Mouse (Mus musculus) CH12.LX (cell line): ENCODE measurements at regions not wholly inside any gene's neighbourhood (a gene's known extent, or its start where the extent isn't known, plus 50 kb on each side); places are given as distances from the start of the nearest gene placed in this dataset.

Experiments used
- DNase-seq: peaks from one replicate; pipeline ENCODE4 v3.0.0-alpha.2; 2013; ENCODE audit errors: extremely low read depth
- H3K27ac ChIP-seq: 2 replicates; pipeline ENCODE4 v1.5.1; 2012; ENCODE audit warnings: low read depth, mild to moderate bottlenecking, control low read depth, moderate library complexity; ENCODE audit not compliant: insufficient read depth
- H3K27me3 ChIP-seq: replicated peaks from 2 replicates; pipeline ENCODE3; 2012; ENCODE audit warnings: inconsistent platforms
- H3K36me3 ChIP-seq, 2 experiments: replicated peaks in 1 of 2; 2 replicates each; pipeline versions ENCODE3 to v1.6.1; 2012; ENCODE audit warnings: inconsistent platforms in 1 of 2, low read length in 1 of 2, mild to moderate bottlenecking in 1 of 2, mixed read lengths in 1 of 2, moderate library complexity in 1 of 2; ENCODE audit not compliant: control insufficient read depth in 1 of 2, insufficient read depth in 1 of 2
- H3K4me1 ChIP-seq, 2 experiments: 2 replicates each; pipeline ENCODE4 v1.6.1; 2012; ENCODE audit warnings: inconsistent platforms in 1 of 2, moderate library complexity in 1 of 2; ENCODE audit not compliant: insufficient read depth in 2 of 2, control insufficient read depth in 1 of 2
- H3K4me2 ChIP-seq: 2 replicates; pipeline ENCODE4 v1.6.1; 2012; ENCODE audit warnings: low read depth, mild to moderate bottlenecking, control low read depth; ENCODE audit not compliant: poor library complexity, insufficient read depth, severe bottlenecking
- H3K4me3 ChIP-seq, 3 experiments: fragments of 150-350 bp in 1 of 3; sonication (generic) in 1 of 3; replicated peaks in 1 of 3; 2 replicates each; pipeline versions ENCODE3 to v1.5.1; 2011 to 2012; ENCODE audit warnings: low read depth in 2 of 3, low read length in 2 of 3, mild to moderate bottlenecking in 2 of 3, moderate library complexity in 2 of 3, control low read depth in 1 of 3, improper control_type of control experiment in 1 of 3, inconsistent platforms in 1 of 3, mixed read lengths in 1 of 3; ENCODE audit not compliant: poor library complexity in 1 of 3
- H3K79me2 ChIP-seq: replicated peaks from 2 replicates; pipeline ENCODE4 v1.6.1; 2012; ENCODE audit warnings: mild to moderate bottlenecking, moderate library complexity; ENCODE audit not compliant: control insufficient read depth, poor library complexity, insufficient read depth, severe bottlenecking; ENCODE audit errors: extremely low read depth
- H3K9ac ChIP-seq: 2 replicates; pipeline ENCODE4 v1.6.1; 2012; ENCODE audit warnings: low read depth, mild to moderate bottlenecking, control low read depth, moderate library complexity; ENCODE audit not compliant: insufficient read depth
- H3K9me3 ChIP-seq: replicated peaks from 2 replicates; pipeline ENCODE3; 2012; ENCODE audit warnings: low read length, inconsistent platforms, mixed read lengths
- BHLHE40 ChIP-seq: IDR thresholded peaks from 2 replicates; pipeline ENCODE4 v1.6.1; 2011; ENCODE audit warnings: mild to moderate bottlenecking, low read depth, low read length, improper control_type of control experiment
- CHD1 ChIP-seq: IDR thresholded peaks from 2 replicates; pipeline ENCODE4 v1.6.1; 2012; ENCODE audit warnings: low read depth, low read length, improper control_type of control experiment, inconsistent platforms
- HCFC1 ChIP-seq: IDR thresholded peaks from 2 replicates; pipeline ENCODE4 v1.6.1; 2012; ENCODE audit warnings: low read depth, mild to moderate bottlenecking, inconsistent platforms, low read length, improper control_type of control experiment
- MAFK ChIP-seq: IDR thresholded peaks from 2 replicates; pipeline ENCODE4 v1.6.1; 2011; ENCODE audit warnings: low read length, improper control_type of control experiment; ENCODE audit not compliant: insufficient replicate concordance
- MAZ ChIP-seq: IDR thresholded peaks from 2 replicates; pipeline ENCODE4 v1.6.1; 2012; ENCODE audit warnings: low read depth, mild to moderate bottlenecking, inconsistent platforms, low read length, improper control_type of control experiment, moderate library complexity
- MXI1 ChIP-seq: IDR thresholded peaks from 2 replicates; pipeline ENCODE4 v1.6.1; 2011; ENCODE audit warnings: mild to moderate bottlenecking, low read depth, low read length, improper control_type of control experiment
- NRF1 ChIP-seq: IDR thresholded peaks from 2 replicates; pipeline ENCODE4 v1.6.1; 2014; ENCODE audit warnings: low read depth, mild to moderate bottlenecking, inconsistent platforms, low read length, improper control_type of control experiment, moderate library complexity
- POLR2A ChIP-seq: IDR thresholded peaks from 2 replicates; pipeline ENCODE4 v1.6.1; 2011; ENCODE audit warnings: low read depth, mild to moderate bottlenecking, improper control_type of control experiment, low read length
- POLR2AphosphoS2 ChIP-seq: IDR thresholded peaks from 2 replicates; pipeline ENCODE4 v1.6.1; 2011; ENCODE audit warnings: low read depth, low read length, improper control_type of control experiment
- RCOR1 ChIP-seq: conservative IDR thresholded peaks from 2 replicates; pipeline ENCODE4 v1.6.1; 2012; ENCODE audit warnings: low read depth, mild to moderate bottlenecking, inconsistent platforms, low read length, improper control_type of control experiment
- SMC3 ChIP-seq: IDR thresholded peaks from 2 replicates; pipeline ENCODE4 v1.6.1; 2011; ENCODE audit warnings: low read depth, low read length, improper control_type of control experiment
- TBP ChIP-seq: conservative IDR thresholded peaks from 2 replicates; pipeline ENCODE4 v1.6.1; 2011; ENCODE audit warnings: low read depth, low read length, improper control_type of control experiment
- ZC3H11A ChIP-seq: IDR thresholded peaks from 2 replicates; pipeline ENCODE4 v1.6.1; 2012; ENCODE audit warnings: low read depth, mild to moderate bottlenecking, inconsistent platforms, low read length, improper control_type of control experiment
- ZMIZ1 ChIP-seq: IDR thresholded peaks from 2 replicates; pipeline ENCODE4 v1.6.1; 2012; ENCODE audit warnings: low read depth, mild to moderate bottlenecking, inconsistent platforms, low read length, improper control_type of control experiment
- dilution Hi-C: fragments of 300-500 bp; cut with MboI; formaldehyde crosslinking; loops from 2 replicates; pipeline ENCODE4 v1.14.3; 2020; ENCODE audit warnings: low sequenced_read_pairs; ENCODE audit not compliant: extremely low pct_unique_long_range_greater_than_20kb, extremely low pct_ligation_motif_present
- in situ Hi-C: fragments of 300-500 bp; cut with MboI; formaldehyde crosslinking; loops from 3 replicates; pipeline ENCODE4 v1.14.3; 2019; ENCODE audit warnings: low sequenced_read_pairs, low pct_ligation_motif_present, low pct_unique_long_range_greater_than_20kb, mixed read lengths

- H3K9me3 ChIP-seq: no peaks in the 10 kb centered on the region
- no peak overlapping the region for H3K4me2 ChIP-seq
- H3K36me3 ChIP-seq: no peaks in the 10 kb centered on the region
- in situ Hi-C loops (no loop called here), dilution Hi-C loops (no loop called here)
- H3K79me2 ChIP-seq: no peaks in the 10 kb centered on the region
- no peak for TF ChIP-seq POLR2A
- H3K27ac ChIP-seq: no peak overlapping the region
- DNase-seq: no peak
- no peaks in the 10 kb centered on the region for H3K4me1 ChIP-seq
- peaks cover 67% of the 10 kb centered on the region for H3K27me3 ChIP-seq
- no peak overlapping the region for H3K9ac ChIP-seq
- H3K4me3 ChIP-seq: no peak overlapping the region
Observed at GRCm38 (mm10) chr2:180396664-180397377, 59.2 kb upstream of the Slco4a1 start.

- dilution Hi-C loops: no loop called here
- Histone ChIP-seq H3K4me3 (no peak overlapping the region), H3K27me3 (peaks cover 67% of the 10 kb centered on the region), H3K9me3 (no peaks in the 10 kb centered on the region), H3K79me2 (no peaks in the 10 kb centered on the region), H3K4me1 (no peaks in the 10 kb centered on the region), H3K27ac (no peak overlapping the region), H3K9ac (no peak overlapping the region), H3K36me3 (no peaks in the 10 kb centered on the region)
- in situ Hi-C loops: no loop called here
- no peak for TF ChIP-seq POLR2A
- no peak for TF ChIP-seq POLR2AphosphoS2
- no peak for TF ChIP-seq BHLHE40
- TF ChIP-seq TBP: no peak
- no peak for TF ChIP-seq MAZ
- TF ChIP-seq MAFK: no peak
- TF ChIP-seq MXI1: no peak
- no peak for TF ChIP-seq SMC3
- no peak for TF ChIP-seq HCFC1
- no peak for TF ChIP-seq NRF1
- TF ChIP-seq RCOR1: no peak
- no peak for TF ChIP-seq ZC3H11A
- TF ChIP-seq, all 38 proteins: peak for 0
- H3K4me2 ChIP-seq: no peak overlapping the region
- DNase-seq: no peak
Observed at GRCm38 (mm10) chr2:180396211-180396610, 59.8 kb upstream of the Slco4a1 start.

- Histone ChIP-seq H3K9ac (no peak overlapping the region), H3K4me2 (no peak overlapping the region), H3K4me3 (no peak overlapping the region), H3K79me2 (no peaks in the 10 kb centered on the region), H3K27me3 (peaks cover 72% of the 10 kb centered on the region), H3K36me3 (no peaks in the 10 kb centered on the region), H3K9me3 (no peaks in the 10 kb centered on the region), H3K27ac (no peak overlapping the region), H3K4me1 (no peaks in the 10 kb centered on the region)
- dilution Hi-C loops: no loop called here
- in situ Hi-C loops: no loop called here
- no peak for TF ChIP-seq CHD1
- TF ChIP-seq ZMIZ1: no peak
- no peak for DNase-seq
Observed at GRCm38 (mm10) chr2:180395279-180396034, 60.6 kb upstream of the Slco4a1 start.
